Mouse (Mus musculus) T-cell, adult 2 months (primary cell): ENCODE data around the gene Gm21721.
"Not testable (repeated sequence)": the region's sequence is repeated elsewhere in the genome, so short reads cannot be mapped to it uniquely, and the experiment has no call there.

Experiments
- DNase-seq: peaks from one replicate; pipeline ENCODE4 v3.0.0; 2022; ENCODE audit warnings: low spot score

Gm21721 gene

GRCm38 (mm10) chrY:9202090-9202489, at the start of gene Gm21721:
Gm21721 (minus strand) TSS chrY:9202190.
- DNase-seq = not testable (repeated sequence)
